Mouse (Mus musculus): ENCODE data around the gene Ccdc9b. TPM values are rescaled to one million over a fixed set of nuclear protein-coding genes. Genes with fewer than 3 reads are reported as not detected.
A peak's percentile ranks its signal among the peaks of the same experiment; 100 is the strongest.

The Ccdc9b gene
- total and polyA plus RNA-seq, 2 experiments from 2014 or later = 3.3 to 6.8 TPM

DNA sequence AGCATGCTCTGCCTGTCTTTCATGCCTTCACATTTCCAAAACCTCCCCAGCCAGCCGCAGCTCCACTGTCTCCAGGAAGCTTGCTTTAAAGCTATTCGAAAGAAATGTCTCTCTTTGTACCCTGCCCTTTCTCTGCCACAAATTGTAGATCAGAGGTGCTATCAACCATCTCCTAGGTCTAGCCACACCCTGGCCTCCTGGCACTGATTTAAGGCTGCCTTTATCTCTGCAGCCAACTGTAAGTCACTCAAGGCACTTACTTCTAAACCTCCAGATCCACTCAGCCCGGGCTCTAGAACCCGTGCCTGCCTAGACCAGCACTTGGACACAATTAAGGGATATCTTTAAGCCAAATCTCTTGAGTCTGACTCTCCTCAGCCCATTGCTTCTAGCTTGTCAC lies 16.0 kb upstream of the Ccdc9b start:
- Histone ChIP-seq H3K27ac (ENCODE audit: low read depth) (no peak overlapping the region), H3K9me3 (replicated peaks; ENCODE audit: control insufficient read depth, low read length) (no peaks in the 10 kb centered on the region), H3K4me1 (ENCODE audit: control insufficient read depth, insufficient read depth) (no peaks in the 10 kb centered on the region), H3K4me3 (ENCODE audit: low read depth, low read length) (no peak overlapping the region), H3K9ac (replicated peaks; ENCODE audit: low read depth, low read length) (no peak overlapping the region), H3K36me3 (replicated peaks; ENCODE audit: control insufficient read depth, insufficient read depth, low read length) (no peaks in the 10 kb centered on the region), H3K27me3 (ENCODE audit: control insufficient read depth, insufficient read depth, low read length) (0 out of 2 replicates have a peak, but pooled peaks cover 4% of the 10 kb centered on the region), H3K4me2 (ENCODE audit: low read depth, low read length) (no peak overlapping the region)
- TF ChIP-seq CTCF (IDR thresholded peaks at IDR 0.05; ENCODE audit: low read depth) (no peak), EP300 (IDR thresholded peaks at IDR 0.05; ENCODE audit: low read depth) (no peak)
- no peak for DNase-seq (ENCODE audit: low spot score)
- ATAC-seq (ENCODE audit: insufficient read depth, low read depth) = no peak
- 62% methylated on average over 4 of the region's 4 CpGs for WGBS

DNA sequence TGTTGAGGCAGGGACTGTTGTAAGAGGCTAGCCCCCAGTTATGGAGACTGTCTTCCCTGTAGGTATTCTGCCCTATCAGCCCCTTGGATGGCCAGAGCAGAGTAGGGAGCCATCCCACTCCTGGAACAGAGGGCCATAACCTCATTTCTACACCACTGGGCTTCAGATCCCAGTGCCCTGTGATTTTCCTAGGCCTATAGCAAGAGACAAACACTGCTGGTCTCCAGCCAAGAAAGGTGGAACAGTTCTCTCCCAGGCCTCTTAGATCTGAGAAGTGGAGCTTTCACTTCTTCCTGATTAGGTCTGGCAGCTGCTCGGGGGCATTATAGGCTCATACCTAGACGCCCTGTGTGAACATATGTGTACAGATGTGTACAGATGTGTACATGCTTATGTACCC lies 13.8 kb upstream of the Ccdc9b start:
- 42% methylated on average over 2 of the region's 2 CpGs for WGBS
- TF ChIP-seq CTCF (IDR thresholded peaks at IDR 0.05; ENCODE audit: low read depth) = no peak
- TF ChIP-seq EP300 (IDR thresholded peaks at IDR 0.05; ENCODE audit: low read depth) = no peak
- ATAC-seq (ENCODE audit: insufficient read depth, low read depth) (no peak), DNase-seq (ENCODE audit: low spot score) (no peak)
- H3K4me2 ChIP-seq (ENCODE audit: low read depth, low read length) = no peak overlapping the region
- H3K9me3 ChIP-seq (replicated peaks; ENCODE audit: control insufficient read depth, low read length) = no peaks in the 10 kb centered on the region
- no peak overlapping the region for H3K9ac ChIP-seq (replicated peaks; ENCODE audit: low read depth, low read length)
- 0 out of 2 replicates have a peak, but pooled peaks cover 4% of the 10 kb centered on the region for H3K27me3 ChIP-seq (ENCODE audit: control insufficient read depth, insufficient read depth, low read length)
- H3K4me1 ChIP-seq (ENCODE audit: control insufficient read depth, insufficient read depth) = no peaks in the 10 kb centered on the region
- no peaks in the 10 kb centered on the region for H3K36me3 ChIP-seq (replicated peaks; ENCODE audit: control insufficient read depth, insufficient read depth, low read length)
- no peak overlapping the region for H3K4me3 ChIP-seq (ENCODE audit: low read depth, low read length)
- peak overlapping the region; percentile 2; the same call in 1 of the 2 replicates for H3K27ac ChIP-seq (ENCODE audit: low read depth)

DNA sequence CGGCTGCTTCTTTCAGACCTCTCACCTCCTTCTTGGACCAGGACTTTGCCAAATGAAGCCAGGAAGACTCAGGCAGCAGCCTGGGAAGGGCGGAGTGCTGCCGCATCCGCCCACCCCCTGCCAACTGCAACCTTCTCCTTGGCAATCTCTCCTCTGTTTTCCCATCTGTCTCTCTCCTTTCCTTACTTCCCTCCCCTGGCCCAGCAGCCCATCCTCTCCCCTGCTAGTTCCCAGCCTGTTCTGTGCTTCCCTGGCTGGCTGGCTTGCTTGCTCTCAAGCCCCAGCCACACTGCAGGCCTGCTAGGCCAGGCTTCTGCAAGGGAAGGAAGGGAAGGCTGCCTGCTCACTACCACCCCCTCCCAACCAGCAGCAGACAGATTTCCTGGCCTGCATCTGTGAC lies 13.4 kb upstream of the Ccdc9b start:
- 70% methylated on average over 3 of the region's 4 CpGs for WGBS
- Histone ChIP-seq H3K4me3 (ENCODE audit: low read depth, low read length) (no peak overlapping the region), H3K27ac (ENCODE audit: low read depth) (peak overlapping the region; percentile 2; the same call in 1 of the 2 replicates), H3K4me2 (ENCODE audit: low read depth, low read length) (no peak overlapping the region), H3K27me3 (ENCODE audit: control insufficient read depth, insufficient read depth, low read length) (0 out of 2 replicates have a peak, but pooled peaks cover 4% of the 10 kb centered on the region), H3K9me3 (replicated peaks; ENCODE audit: control insufficient read depth, low read length) (no peaks in the 10 kb centered on the region), H3K9ac (replicated peaks; ENCODE audit: low read depth, low read length) (no peak overlapping the region), H3K36me3 (replicated peaks; ENCODE audit: control insufficient read depth, insufficient read depth, low read length) (no peaks in the 10 kb centered on the region), H3K4me1 (ENCODE audit: control insufficient read depth, insufficient read depth) (no peaks in the 10 kb centered on the region)
- no peak for DNase-seq (ENCODE audit: low spot score)
- peak; percentile 44; the same call in 1 of the 2 replicates for ATAC-seq (ENCODE audit: insufficient read depth, low read depth)
- TF ChIP-seq CTCF (IDR thresholded peaks at IDR 0.05; ENCODE audit: low read depth) (no peak), EP300 (IDR thresholded peaks at IDR 0.05; ENCODE audit: low read depth) (no peak)

DNA sequence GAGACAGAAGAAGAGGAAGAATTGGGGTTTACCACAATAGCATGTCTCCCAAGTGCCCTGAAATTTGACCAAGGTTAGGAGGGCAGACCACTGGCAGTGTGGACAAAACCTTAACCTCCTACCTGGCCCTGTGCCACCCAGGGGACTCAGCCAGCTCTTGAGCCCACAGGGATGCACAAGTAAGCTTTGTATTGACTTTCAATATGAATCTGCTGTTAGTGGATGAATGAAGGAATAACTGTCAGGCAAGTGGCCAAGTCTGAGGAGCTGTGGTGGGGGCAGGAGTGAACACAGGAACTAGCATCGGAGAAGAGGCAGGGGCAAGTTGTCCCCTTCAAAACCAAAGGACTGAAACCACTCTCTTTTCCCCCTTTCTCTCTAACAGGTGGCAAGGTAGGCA lies 12.9 kb upstream of the Ccdc9b start:
- no peak overlapping the region for H3K27ac ChIP-seq (ENCODE audit: low read depth)
- H3K4me3 ChIP-seq (ENCODE audit: low read depth, low read length) = no peak overlapping the region
- no peak for ATAC-seq (ENCODE audit: insufficient read depth, low read depth)
- TF ChIP-seq CTCF (IDR thresholded peaks at IDR 0.05; ENCODE audit: low read depth) (no peak), EP300 (IDR thresholded peaks at IDR 0.05; ENCODE audit: low read depth) (no peak)
- no peaks in the 10 kb centered on the region for H3K36me3 ChIP-seq (replicated peaks; ENCODE audit: control insufficient read depth, insufficient read depth, low read length)
- no peaks in the 10 kb centered on the region for H3K4me1 ChIP-seq (ENCODE audit: control insufficient read depth, insufficient read depth)
- 58% methylated on average over 1 of the region's 1 CpGs for WGBS
- no peak overlapping the region for H3K4me2 ChIP-seq (ENCODE audit: low read depth, low read length)
- no peak overlapping the region for H3K9ac ChIP-seq (replicated peaks; ENCODE audit: low read depth, low read length)
- no peak for DNase-seq (ENCODE audit: low spot score)
- 0 out of 2 replicates have a peak, but pooled peaks cover 4% of the 10 kb centered on the region for H3K27me3 ChIP-seq (ENCODE audit: control insufficient read depth, insufficient read depth, low read length)
- H3K9me3 ChIP-seq (replicated peaks; ENCODE audit: control insufficient read depth, low read length) = no peaks in the 10 kb centered on the region

DNA sequence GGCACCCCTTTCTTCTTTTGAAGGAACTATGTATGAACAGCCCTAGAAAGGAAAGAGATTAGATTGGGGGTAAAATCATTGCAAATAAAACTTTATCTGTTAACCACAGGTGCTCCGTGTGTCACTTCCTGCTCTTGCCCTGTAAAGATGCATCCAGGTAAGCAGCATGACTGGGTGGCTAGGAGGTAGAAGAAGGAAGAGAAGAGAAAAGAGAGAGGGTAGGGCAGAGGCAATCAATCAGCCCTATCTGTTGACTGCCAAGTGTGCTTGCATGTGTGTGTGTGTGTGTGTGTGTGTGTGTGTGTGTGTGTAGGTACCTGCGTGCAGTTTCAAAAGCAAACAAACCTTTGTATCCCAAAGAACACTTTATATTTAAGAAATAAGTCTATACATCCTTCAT lies 12.1 kb upstream of the Ccdc9b start:
- Histone ChIP-seq H3K4me2 (ENCODE audit: low read depth, low read length) (no peak overlapping the region), H3K4me1 (ENCODE audit: control insufficient read depth, insufficient read depth) (no peaks in the 10 kb centered on the region), H3K27ac (ENCODE audit: low read depth) (no peak overlapping the region), H3K36me3 (replicated peaks; ENCODE audit: control insufficient read depth, insufficient read depth, low read length) (no peaks in the 10 kb centered on the region), H3K4me3 (ENCODE audit: low read depth, low read length) (no peak overlapping the region), H3K9ac (replicated peaks; ENCODE audit: low read depth, low read length) (no peak overlapping the region), H3K9me3 (replicated peaks; ENCODE audit: control insufficient read depth, low read length) (0 out of 2 replicates have a peak, but pooled peaks cover 2% of the 10 kb centered on the region), H3K27me3 (ENCODE audit: control insufficient read depth, insufficient read depth, low read length) (no peaks in the 10 kb centered on the region)
- DNase-seq (ENCODE audit: low spot score) (no peak), ATAC-seq (ENCODE audit: insufficient read depth, low read depth) (no peak)
- TF ChIP-seq EP300 (IDR thresholded peaks at IDR 0.05; ENCODE audit: low read depth) = no peak
- TF ChIP-seq CTCF (IDR thresholded peaks at IDR 0.05; ENCODE audit: low read depth) = no peak
- 79% methylated on average over 2 of the region's 2 CpGs for WGBS

Measured in heart, postnatal 0 days (tissue).